Mouse (Mus musculus) lung, embryonic 16.5 days (tissue): ENCODE data around the gene Rora. TPM values are rescaled to one million over a fixed set of nuclear protein-coding genes. Genes with fewer than 3 reads are reported as not detected.

ENCODE experiments used
- ATAC-seq: fragments of 200-750 bp; cut with Nextera tagmentation; 2 replicates; pipeline ENCODE4 v1.8.0; 2017; ENCODE audit warnings: low read depth, mild to moderate bottlenecking, moderate library complexity
- H3K27ac ChIP-seq: fragments of 300-500 bp; sonication (generic); 2 replicates; pipeline ENCODE4 v1.5.1; 2014; ENCODE audit warnings: mild to moderate bottlenecking, control low read depth, low read length
- H3K27me3 ChIP-seq: fragments of 300-500 bp; sonication (generic); 2 replicates; pipeline ENCODE4 v1.6.1; 2014; ENCODE audit warnings: low read depth, low read length, mixed read lengths; ENCODE audit not compliant: control insufficient read depth, insufficient read depth
- H3K36me3 ChIP-seq: fragments of 300-500 bp; sonication (generic); 2 replicates; pipeline ENCODE4 v1.6.1; 2014; ENCODE audit warnings: low read length; ENCODE audit not compliant: control insufficient read depth, insufficient read depth
- H3K4me1 ChIP-seq: fragments of 300-500 bp; sonication (generic); replicated peaks from 2 replicates; pipeline ENCODE4 v1.6.1; 2014; ENCODE audit warnings: low read length, mixed read lengths; ENCODE audit not compliant: control insufficient read depth, insufficient read depth
- H3K4me2 ChIP-seq: fragments of 300-500 bp; sonication (generic); 2 replicates; pipeline ENCODE4 v1.6.1; 2014; ENCODE audit warnings: low read depth, low read length, control low read depth
- H3K4me3 ChIP-seq: fragments of 300-500 bp; sonication (generic); 2 replicates; pipeline ENCODE4 v1.5.1; 2014; ENCODE audit warnings: mild to moderate bottlenecking, low read length, control low read depth
- H3K9ac ChIP-seq: fragments of 300-500 bp; sonication (generic); 2 replicates; pipeline ENCODE4 v1.6.1; 2014; ENCODE audit warnings: low read length, control low read depth
- H3K9me3 ChIP-seq: fragments of 300-500 bp; sonication (generic); 2 replicates; pipeline ENCODE4 v1.6.1; 2016; ENCODE audit warnings: low read length; ENCODE audit not compliant: control insufficient read depth
- WGBS: fragments of 180-500 bp; shearing (Covaris S2); extraction: QIAGEN DNeasy Blood & Tissue Kit; methylation state at CpG from one replicate; pipeline ENCODE4 v1.1.7; 2014; 5-methylcytosine and 5-hydroxymethylcytosine counted together
- polyA plus RNA-seq: library from polyadenylated mRNA; unstranded; fragments of >200 nt; fragmentation: Nextera tagmentation; extraction: Ambion mirVana; gene quantifications from 2 replicates; pipeline ENCODE4 v1.2.1, GENCODE M21; 2015

The Rora gene
- polyA plus RNA-seq, 1 experiment from 2014 or later, result 8.4 TPM

- no peak for ATAC-seq
- Histone ChIP-seq H3K4me1 (peaks cover 18% of the 10 kb centered on the region), H3K4me2 (peak overlapping the region; percentile 51), H3K27me3 (no peaks in the 10 kb centered on the region), H3K9ac (no peak overlapping the region), H3K36me3 (no peaks in the 10 kb centered on the region), H3K9me3 (no peaks in the 10 kb centered on the region), H3K4me3 (no peak overlapping the region; the same call in 1 of the 2 replicates), H3K27ac (peak overlapping the region; percentile 2)
- 22% methylated on average over 4 of the region's 4 CpGs for WGBS
These were observed 648.4 kb downstream of the Rora start for GRCm38 (mm10) chr9:69301955-69302354.

GRCm38 (mm10) chr9:69302846-69303245 lies 649.3 kb downstream of the Rora start:
- no peak overlapping the region for H3K4me3 ChIP-seq
- no peaks in the 10 kb centered on the region for H3K9me3 ChIP-seq
- no peak for ATAC-seq
- H3K27ac ChIP-seq, result no peak overlapping the region
- no peak overlapping the region for H3K9ac ChIP-seq
- 43% methylated on average over 5 of the region's 5 CpGs for WGBS
- H3K36me3 ChIP-seq, result no peaks in the 10 kb centered on the region
- H3K27me3 ChIP-seq, result no peaks in the 10 kb centered on the region
- H3K4me1 ChIP-seq, result peaks cover 18% of the 10 kb centered on the region
- no peak overlapping the region for H3K4me2 ChIP-seq

- Histone ChIP-seq H3K4me1 (peaks cover 18% of the 10 kb centered on the region), H3K36me3 (no peaks in the 10 kb centered on the region), H3K4me3 (no peak overlapping the region), H3K27me3 (no peaks in the 10 kb centered on the region), H3K4me2 (no peak overlapping the region), H3K9ac (no peak overlapping the region), H3K27ac (no peak overlapping the region), H3K9me3 (no peaks in the 10 kb centered on the region)
- ATAC-seq, result no peak
- 75% methylated on average over 4 of the region's 4 CpGs for WGBS
These were observed 649.9 kb downstream of the Rora start for GRCm38 (mm10) chr9:69303346-69303944.

- H3K4me2 ChIP-seq, result no peak overlapping the region
- H3K36me3 ChIP-seq, result no peaks in the 10 kb centered on the region
- no peak for ATAC-seq
- H3K27me3 ChIP-seq, result no peaks in the 10 kb centered on the region
- no peak overlapping the region for H3K9ac ChIP-seq
- H3K4me1 ChIP-seq, result peaks cover 14% of the 10 kb centered on the region
- WGBS, result 95% methylated on average over 4 of the region's 4 CpGs
- H3K27ac ChIP-seq, result no peak overlapping the region
- no peak overlapping the region for H3K4me3 ChIP-seq
- H3K9me3 ChIP-seq, result no peaks in the 10 kb centered on the region
These were observed 650.4 kb downstream of the Rora start for GRCm38 (mm10) chr9:69303962-69304361.

- H3K27me3 ChIP-seq, result no peaks in the 10 kb centered on the region
- 67% methylated on average over 10 of the region's 10 CpGs for WGBS
- H3K9me3 ChIP-seq, result no peaks in the 10 kb centered on the region
- no peak overlapping the region for H3K4me2 ChIP-seq
- H3K36me3 ChIP-seq, result no peaks in the 10 kb centered on the region
- no peak overlapping the region for H3K4me3 ChIP-seq
- H3K9ac ChIP-seq, result no peak overlapping the region
- H3K27ac ChIP-seq, result no peak overlapping the region
- H3K4me1 ChIP-seq, result peaks cover 12% of the 10 kb centered on the region
- no peak for ATAC-seq
These were observed 650.9 kb downstream of the Rora start for GRCm38 (mm10) chr9:69304492-69304891.

- Histone ChIP-seq H3K9ac (no peak overlapping the region), H3K27me3 (no peaks in the 10 kb centered on the region), H3K4me1 (peaks cover 12% of the 10 kb centered on the region), H3K27ac (no peak overlapping the region), H3K9me3 (no peaks in the 10 kb centered on the region), H3K4me3 (no peak overlapping the region), H3K36me3 (no peaks in the 10 kb centered on the region), H3K4me2 (no peak overlapping the region)
- 63% methylated on average over 3 of the region's 3 CpGs for WGBS
- no peak for ATAC-seq
These were observed 651.4 kb downstream of the Rora start for GRCm38 (mm10) chr9:69304991-69305390.

GRCm38 (mm10) chr9:69306734-69307528 lies 653.3 kb downstream of the Rora start:
- no peaks in the 10 kb centered on the region for H3K27me3 ChIP-seq
- ATAC-seq, result no peak
- H3K4me3 ChIP-seq, result no peak overlapping the region
- peaks cover 2% of the 10 kb centered on the region for H3K4me1 ChIP-seq
- no peaks in the 10 kb centered on the region for H3K36me3 ChIP-seq
- H3K9me3 ChIP-seq, result no peaks in the 10 kb centered on the region
- no peak overlapping the region for H3K9ac ChIP-seq
- no peak overlapping the region for H3K27ac ChIP-seq
- no peak overlapping the region for H3K4me2 ChIP-seq
- 77% methylated on average over 9 of the region's 9 CpGs for WGBS

GRCm38 (mm10) chr9:69307974-69308373 lies 654.4 kb downstream of the Rora start:
- Histone ChIP-seq H3K4me3 (no peak overlapping the region), H3K9ac (no peak overlapping the region), H3K27me3 (no peaks in the 10 kb centered on the region), H3K36me3 (no peaks in the 10 kb centered on the region), H3K9me3 (no peaks in the 10 kb centered on the region), H3K4me1 (no peaks in the 10 kb centered on the region; the same call in none of the 2 replicates), H3K27ac (no peak overlapping the region), H3K4me2 (no peak overlapping the region)
- 74% methylated on average over 11 of the region's 11 CpGs for WGBS
- no peak for ATAC-seq

- no peak overlapping the region for H3K4me2 ChIP-seq
- H3K27ac ChIP-seq, result no peak overlapping the region
- no peak overlapping the region for H3K4me3 ChIP-seq
- no peaks in the 10 kb centered on the region for H3K9me3 ChIP-seq
- WGBS, result 40% methylated on average over 12 of the region's 12 CpGs
- no peak for ATAC-seq
- H3K9ac ChIP-seq, result no peak overlapping the region
- no peaks in the 10 kb centered on the region for H3K36me3 ChIP-seq
- no peaks in the 10 kb centered on the region for H3K27me3 ChIP-seq
- H3K4me1 ChIP-seq, result peaks cover 4% of the 10 kb centered on the region; the same call in 1 of the 2 replicates
These were observed 656.9 kb downstream of the Rora start for GRCm38 (mm10) chr9:69310524-69310923.
